In genomic region chr10:19601502-19601901, GRCm38 (mm10) we compare ENCODE assay signal across 12 mouse cellular contexts. TPM values are rescaled to one million over a fixed set of nuclear protein-coding genes. Genes with fewer than 3 reads are reported as not detected.
DNase-seq lines count a peak whose midpoint lies in the region; ATAC-seq and TF ChIP-seq lines count a peak whose summit lies in the region.
"Not testable (repeated sequence)": the region's sequence is repeated elsewhere in the genome, so short reads cannot be mapped to it uniquely, and the experiment has no call there.
"Had no signal": no experiment of that assay in that cellular context is flagged by ENCODE, and none has a peak within 500 bp of the region (broad histone marks: within the 10 kb centered on the region; RNA-seq: fewer than 3 reads in every experiment).

No protein-coding gene starts in this region.

- intact Hi-C loops in left cerebral cortex, postnatal 4 days (cut with DNase I): not testable (repeated sequence)

- not testable (repeated sequence) for H3K36me3 ChIP-seq in forebrain, embryonic 11.5 days (ENCODE audit: control insufficient read depth, insufficient read depth, low read length); hindbrain, embryonic 11.5 days (ENCODE audit: control insufficient read depth, insufficient read depth, low read length)
- peaks cover 15% of the 10 kb centered on the region for H3K36me3 ChIP-seq in splenic B cell, adult 2 months (ENCODE audit: control insufficient read depth, insufficient read depth, low read length, poor library complexity, severe bottlenecking)

- WGBS in bone marrow, adult 2 months: 57% methylated on average over 1 of the region's 1 CpGs
- WGBS in forebrain, embryonic 11.5 days: 27% methylated on average over 1 of the region's 1 CpGs
- WGBS in hindbrain, embryonic 11.5 days: 16% methylated on average over 1 of the region's 1 CpGs

- not testable (repeated sequence) for H3K27me3 ChIP-seq in forebrain, embryonic 11.5 days (ENCODE audit: control insufficient read depth, insufficient read depth, low read length); hindbrain, embryonic 11.5 days (ENCODE audit: control insufficient read depth, insufficient read depth, low read length); splenic B cell, adult 2 months (ENCODE audit: control insufficient read depth, insufficient read depth, low read length, poor library complexity, severe bottlenecking)

- peak; percentile 43 for TF ChIP-seq CTCF in bone marrow, adult 2 months (IDR thresholded peaks at IDR 0.05; ENCODE audit: control insufficient read depth, insufficient read depth, low read length)

- H3K4me1 ChIP-seq in bone marrow, adult 2 months (ENCODE audit: control insufficient read depth, insufficient read depth, low read length); forebrain, embryonic 11.5 days (replicated peaks; ENCODE audit: control insufficient read depth, insufficient read depth, low read length); hindbrain, embryonic 11.5 days (replicated peaks; ENCODE audit: control insufficient read depth, insufficient read depth, low read length): not testable (repeated sequence)

- not testable (repeated sequence) for H3K9me3 ChIP-seq in forebrain, embryonic 11.5 days (ENCODE audit: control insufficient read depth, low read length); hindbrain, embryonic 11.5 days (ENCODE audit: control insufficient read depth, low read length)

- not testable (repeated sequence) for H3K4me2 ChIP-seq in forebrain, embryonic 11.5 days (ENCODE audit: low read depth, low read length, severe bottlenecking); hindbrain, embryonic 11.5 days (replicated peaks; ENCODE audit: low read depth, low read length)

- H3K9ac ChIP-seq in forebrain, embryonic 11.5 days (ENCODE audit: low read length); hindbrain, embryonic 11.5 days (ENCODE audit: low read depth, low read length): not testable (repeated sequence)

- peak; percentile 66 for DNase-seq in ES-CJ7 (ENCODE audit: low read depth, low spot score)
- DNase-seq in forebrain, embryonic 11.5 days (ENCODE audit: low spot score): peak; percentile 55
- peak; percentile 24 for DNase-seq in hindbrain, embryonic 11.5 days (ENCODE audit: low spot score)
- DNase-seq in left cerebral cortex, postnatal 4 days: peak; percentile 18
- peak; percentile 72 for DNase-seq in splenic B cell, adult 2 months (ENCODE audit: low read depth, low spot score)

- not testable (repeated sequence) for TF ChIP-seq POLR2A in bone marrow, adult 2 months (IDR thresholded peaks at IDR 0.05; ENCODE audit: borderline replicate concordance, control insufficient read depth, low read depth, low read length)

- not testable (repeated sequence) for H3K27ac ChIP-seq in bone marrow, adult 2 months (ENCODE audit: control insufficient read depth, insufficient read depth, low read depth, low read length, poor library complexity); forebrain, embryonic 11.5 days (ENCODE audit: low read depth, low read length); hindbrain, embryonic 11.5 days (ENCODE audit: low read depth, low read length)

- not testable (repeated sequence) for H3K4me3 ChIP-seq in bone marrow, adult 2 months (replicated peaks; ENCODE audit: control insufficient read depth, low read depth, low read length); forebrain, embryonic 11.5 days (ENCODE audit: low read depth, low read length); hindbrain, embryonic 11.5 days (ENCODE audit: low read depth, low read length)

- not testable (repeated sequence) for ATAC-seq in forebrain, embryonic 11.5 days (replicated peaks; ENCODE audit: low FRiP score); hindbrain, embryonic 11.5 days (ENCODE audit: low FRiP score)
- peak; percentile 62 for ATAC-seq in megakaryocyte progenitor cell, adult 5-6 weeks (replicated peaks; ENCODE audit: poor library complexity)

RNA-seq across cellular contexts. Expression of gene Ifngr1, which starts 9.8 kb away (rescaled TPM):
- polyA plus RNA-seq in bone marrow, adult 2 months (2011; ENCODE audit: insufficient read depth, insufficient read length, low replicate concordance, missing spikeins): 32.1 and 78.0 TPM in 2 replicates
- polyA plus RNA-seq in forebrain, embryonic 11.5 days (2014; fragmentation: Nextera tagmentation; extraction: Ambion mirVana): 23.7 and 26.2 TPM in 2 replicates
- polyA plus RNA-seq in hindbrain, embryonic 11.5 days (2014; fragmentation: Nextera tagmentation; extraction: Ambion mirVana): 30.0 and 31.4 TPM in 2 replicates
- 10 to 100 TPM; 12.4 to 12.5 TPM for total RNA-seq in left cerebral cortex, postnatal 4 days (2021)
- total RNA-seq in megakaryocyte progenitor cell, adult 5-6 weeks (2015): 384 and 439 TPM in 2 replicates
- total RNA-seq in megakaryocyte progenitor cell, adult 5-6 weeks (2017): 295 and 330 TPM in 2 replicates

RNA-seq across cellular contexts. Expression of gene Il22ra2, which starts 20.3 kb away (rescaled TPM):
- not detected in 2 replicates for polyA plus RNA-seq in bone marrow, adult 2 months (2011; ENCODE audit: insufficient read depth, insufficient read length, low replicate concordance, missing spikeins)
- polyA plus RNA-seq in forebrain, embryonic 11.5 days (2014; fragmentation: Nextera tagmentation; extraction: Ambion mirVana): not detected in 2 replicates
- polyA plus RNA-seq in hindbrain, embryonic 11.5 days (2014; fragmentation: Nextera tagmentation; extraction: Ambion mirVana): not detected in 2 replicates
- not detected for total RNA-seq in left cerebral cortex, postnatal 4 days (2021)
- 4.3 and 4.6 TPM in 2 replicates for total RNA-seq in megakaryocyte progenitor cell, adult 5-6 weeks (2015)
- 3.2 and 7.7 TPM in 2 replicates for total RNA-seq in megakaryocyte progenitor cell, adult 5-6 weeks (2017)
- total RNA-seq: gastrocnemius, adult 8-10 months; heart, postnatal 25 days; left cerebral cortex, adult 8-10 months had no signal
- polyA plus RNA-seq: erythroblast, embryonic 14.5 days; kidney, embryonic 14.5 days had no signal

Comparison
In these comparisons a context has a peak if more than half of its experiments do, and no peak if none do; other contexts are left out.
1. DNase-seq: peak in every context shown above with its lines; median percentile 72 in splenic B cell, adult 2 months; 66 in ES-CJ7; 55 in forebrain, embryonic 11.5 days; 24 in hindbrain, embryonic 11.5 days; 18 in left cerebral cortex, postnatal 4 days.